Mouse (Mus musculus) liver, embryonic 11.5 days (tissue): ENCODE measurements around the gene Lpar3. TPM values are rescaled to one million over a fixed set of nuclear protein-coding genes. Genes with fewer than 3 reads are reported as not detected.
"Not testable (repeated sequence)": the region's sequence is repeated elsewhere in the genome, so short reads cannot be mapped to it uniquely, and the experiment has no call there.

Experiments used
- ATAC-seq: fragments of 200-750 bp; cut with Nextera tagmentation; replicated peaks from 2 replicates; pipeline ENCODE4 v1.8.0; 2017; ENCODE audit warnings: moderate number of reproducible peaks, mild to moderate bottlenecking, moderate TSS enrichment, moderate library complexity; ENCODE audit not compliant: low FRiP score
- DNase-seq: peaks from one replicate; pipeline ENCODE4 v3.0.0-alpha.2; 2017; ENCODE audit warnings: low spot score
- H3K27ac ChIP-seq: fragments of 300-500 bp; sonication (generic); 2 replicates; pipeline ENCODE4 v1.5.1; 2014; ENCODE audit warnings: mild to moderate bottlenecking, low read depth, low read length, control low read depth
- H3K27me3 ChIP-seq: fragments of 300-500 bp; sonication (generic); replicated peaks from 2 replicates; pipeline ENCODE4 v1.6.1; 2014; ENCODE audit warnings: low read length, mixed read lengths; ENCODE audit not compliant: control insufficient read depth, insufficient read depth
- H3K36me3 ChIP-seq: fragments of 300-500 bp; sonication (generic); 2 replicates; pipeline ENCODE4 v1.6.1; 2014; ENCODE audit warnings: mild to moderate bottlenecking, low read length, moderate library complexity, mixed read lengths; ENCODE audit not compliant: control insufficient read depth, insufficient read depth
- H3K4me1 ChIP-seq: fragments of 300-500 bp; sonication (generic); replicated peaks from 2 replicates; pipeline ENCODE4 v1.6.1; 2014; ENCODE audit warnings: low read length, mixed read lengths; ENCODE audit not compliant: control insufficient read depth, insufficient read depth
- H3K4me2 ChIP-seq: fragments of 300-500 bp; sonication (generic); 2 replicates; pipeline ENCODE4 v1.6.1; 2014; ENCODE audit warnings: mild to moderate bottlenecking, control low read depth, moderate library complexity
- H3K4me3 ChIP-seq: fragments of 300-500 bp; sonication (generic); 2 replicates; pipeline ENCODE4 v1.5.1; 2014; ENCODE audit warnings: low read depth, low read length, control low read depth
- H3K9ac ChIP-seq: fragments of 300-500 bp; sonication (generic); 2 replicates; pipeline ENCODE4 v1.6.1; 2014; ENCODE audit warnings: low read depth, low read length, control low read depth
- H3K9me3 ChIP-seq: fragments of 300-500 bp; sonication (generic); 2 replicates; pipeline ENCODE4 v1.6.1; 2016; ENCODE audit warnings: low read length, inconsistent platforms, mixed read lengths; ENCODE audit not compliant: control insufficient read depth
- WGBS: fragments of 180-500 bp; shearing (Covaris S2); extraction: QIAGEN DNeasy Blood & Tissue Kit; methylation state at CpG from one replicate; pipeline ENCODE4 v1.1.7; 2014; 5-methylcytosine and 5-hydroxymethylcytosine counted together
- polyA plus RNA-seq: library from polyadenylated mRNA; unstranded; fragments of >200 nt; fragmentation: Nextera tagmentation; extraction: Ambion mirVana; gene quantifications from 2 replicates; pipeline ENCODE4 v1.2.1, GENCODE M21; 2014

The Lpar3 gene
- polyA plus RNA-seq, 1 experiment from 2014 or later, result 0.43 TPM

DNA sequence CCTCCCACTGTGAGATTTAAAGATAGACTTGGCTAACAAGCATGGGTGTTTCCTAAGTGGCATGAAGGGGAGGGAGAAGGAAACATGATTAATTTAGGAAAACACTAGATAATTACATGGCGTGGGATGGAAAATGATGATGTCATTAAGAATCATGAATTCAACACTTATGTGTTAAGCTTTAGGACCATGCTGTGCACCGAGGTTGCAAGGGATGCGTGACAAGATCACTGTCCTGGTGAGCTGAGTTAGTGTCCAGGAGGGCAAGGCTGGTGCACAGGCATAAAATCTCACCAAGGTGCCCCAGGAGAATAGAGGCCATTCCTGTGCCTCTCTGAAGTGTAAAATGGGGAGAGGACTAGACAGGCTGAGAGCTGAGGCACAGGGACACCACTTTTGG, 21.3 kb upstream of the Lpar3 start:
- Histone ChIP-seq H3K27ac (no peak overlapping the region), H3K4me1 (no peaks in the 10 kb centered on the region), H3K9me3 (no peaks in the 10 kb centered on the region), H3K4me2 (no peak overlapping the region), H3K27me3 (no peaks in the 10 kb centered on the region), H3K9ac (no peak overlapping the region), H3K4me3 (no peak overlapping the region), H3K36me3 (no peaks in the 10 kb centered on the region)
- ATAC-seq (no peak), DNase-seq (no peak)
- WGBS, result 74% methylated on average over 3 of the region's 3 CpGs

DNA sequence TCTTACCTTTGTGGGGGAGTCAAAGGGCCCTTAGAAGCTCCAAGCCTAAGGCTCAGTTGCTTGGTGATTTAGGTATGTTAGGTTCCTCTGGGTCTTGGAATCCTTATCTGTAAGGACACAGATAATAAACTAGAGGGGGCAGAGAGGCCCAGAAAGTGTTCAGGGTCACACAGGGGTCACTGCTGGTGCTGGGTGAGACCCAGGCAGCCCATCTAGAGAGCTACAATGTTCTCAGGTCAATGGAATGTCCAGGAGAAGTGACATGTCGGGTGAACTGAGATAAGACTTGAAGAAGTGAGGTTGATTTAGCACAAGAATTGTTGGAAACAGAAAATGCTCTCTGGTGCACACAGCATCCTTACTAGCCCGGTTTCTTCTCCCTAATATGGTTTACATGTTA, 16.4 kb upstream of the Lpar3 start:
- H3K9me3 ChIP-seq, result no peaks in the 10 kb centered on the region
- no peak for ATAC-seq
- no peak overlapping the region for H3K27ac ChIP-seq
- no peak overlapping the region for H3K9ac ChIP-seq
- no peak overlapping the region for H3K4me2 ChIP-seq
- DNase-seq, result no peak
- no peaks in the 10 kb centered on the region for H3K36me3 ChIP-seq
- H3K4me3 ChIP-seq, result no peak overlapping the region
- WGBS, result 41% methylated on average over 2 of the region's 2 CpGs
- no peaks in the 10 kb centered on the region for H3K4me1 ChIP-seq
- no peaks in the 10 kb centered on the region for H3K27me3 ChIP-seq

DNA sequence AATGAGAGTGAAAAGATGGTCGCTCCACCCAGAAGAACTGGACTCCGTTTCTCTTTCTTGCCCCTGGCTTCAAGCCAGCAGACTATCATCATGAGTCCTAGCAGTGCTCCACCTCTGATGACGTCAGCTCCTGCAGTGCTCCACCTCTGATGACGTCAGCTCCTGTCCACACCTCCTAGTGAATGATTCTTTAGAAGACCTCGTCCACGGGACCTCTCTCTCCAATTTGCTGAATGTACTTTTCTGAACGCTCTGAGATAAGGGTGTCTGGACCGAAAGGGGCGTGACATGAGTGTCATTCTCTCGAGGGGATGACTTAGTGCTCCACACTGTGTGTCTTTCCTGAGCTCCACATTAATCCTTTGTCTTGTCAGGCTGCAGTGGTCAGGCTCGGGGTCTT, 15.5 kb upstream of the Lpar3 start:
- DNase-seq (no peak), ATAC-seq (no peak)
- H3K4me2 ChIP-seq, result no peak overlapping the region
- no peaks in the 10 kb centered on the region for H3K36me3 ChIP-seq
- H3K9me3 ChIP-seq, result no peaks in the 10 kb centered on the region
- WGBS, result 50% methylated on average over 11 of the region's 11 CpGs
- no peaks in the 10 kb centered on the region for H3K27me3 ChIP-seq
- no peak overlapping the region for H3K27ac ChIP-seq
- no peak overlapping the region for H3K9ac ChIP-seq
- H3K4me3 ChIP-seq, result no peak overlapping the region
- H3K4me1 ChIP-seq, result no peaks in the 10 kb centered on the region

DNA sequence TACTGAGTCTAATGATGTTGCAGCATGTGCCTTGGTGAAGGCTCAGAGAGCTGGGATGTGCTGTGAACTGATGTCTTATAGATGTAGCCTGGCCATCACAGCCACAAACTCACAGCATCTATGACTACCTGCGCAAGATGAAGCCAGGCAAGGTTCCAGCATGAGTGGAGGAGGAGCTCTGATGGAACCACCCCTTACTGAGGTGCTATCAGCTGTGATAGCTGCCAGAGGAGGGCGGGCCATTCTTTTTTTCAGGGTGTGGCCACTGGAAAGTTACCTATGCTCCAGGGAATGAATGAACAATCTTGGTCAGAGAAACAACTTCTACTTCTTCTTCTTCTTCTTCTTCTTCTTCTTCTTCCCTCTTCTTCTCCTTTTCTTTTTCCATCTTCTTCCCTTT, 14.1 kb upstream of the Lpar3 start:
- ATAC-seq (no peak), DNase-seq (no peak)
- Histone ChIP-seq H3K9ac (no peak overlapping the region), H3K4me2 (no peak overlapping the region), H3K27ac (no peak overlapping the region), H3K27me3 (no peaks in the 10 kb centered on the region), H3K9me3 (no peaks in the 10 kb centered on the region), H3K4me1 (no peaks in the 10 kb centered on the region), H3K4me3 (no peak overlapping the region), H3K36me3 (no peaks in the 10 kb centered on the region)
- 64% methylated on average over 2 of the region's 2 CpGs for WGBS

DNA sequence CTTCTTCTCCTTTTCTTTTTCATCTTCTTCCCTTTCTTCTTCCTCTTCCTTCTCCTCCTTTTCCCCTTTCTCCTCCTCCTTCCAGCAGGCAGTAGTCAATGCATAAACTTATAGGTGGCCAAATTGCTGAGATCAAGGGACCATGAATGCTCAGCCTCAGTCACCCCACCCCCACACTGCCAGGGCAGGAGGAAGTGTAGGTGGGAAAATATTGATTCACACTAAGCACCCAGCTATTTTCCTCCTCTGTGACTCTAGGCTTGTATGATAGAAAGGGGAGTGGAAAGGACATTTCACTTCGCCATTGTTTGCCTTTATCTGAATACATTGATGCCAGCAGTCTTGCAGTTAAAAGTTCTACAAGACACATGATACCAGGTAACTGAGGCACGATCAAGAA, 13.3 kb upstream of the Lpar3 start:
- Histone ChIP-seq H3K36me3 (no peaks in the 10 kb centered on the region), H3K4me1 (no peaks in the 10 kb centered on the region), H3K4me3 (no peak overlapping the region), H3K4me2 (no peak overlapping the region), H3K27me3 (no peaks in the 10 kb centered on the region), H3K9ac (no peak overlapping the region), H3K27ac (no peak overlapping the region), H3K9me3 (no peaks in the 10 kb centered on the region)
- ATAC-seq (no peak), DNase-seq (no peak)
- WGBS, result 61% methylated on average over 2 of the region's 2 CpGs

DNA sequence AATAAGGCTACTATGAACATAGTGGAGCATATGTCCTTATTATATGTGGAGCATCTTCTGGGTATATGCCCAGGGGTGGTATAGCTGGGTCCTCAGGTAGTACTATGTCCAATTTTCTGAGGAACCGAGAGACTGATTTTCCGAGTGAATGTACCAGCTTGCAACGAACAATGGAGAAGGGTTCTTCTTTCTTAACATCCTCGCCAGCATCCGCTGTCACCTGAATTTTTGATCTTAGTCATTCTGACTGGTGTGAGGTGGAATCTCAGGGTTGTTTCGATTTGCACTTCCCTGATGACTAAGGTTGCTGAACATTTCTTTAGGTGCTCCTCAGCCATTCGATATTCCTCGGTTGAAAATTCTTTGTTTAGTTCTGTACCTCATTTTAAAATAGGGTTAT, 11.0 kb upstream of the Lpar3 start:
- DNase-seq, result not testable (repeated sequence)

DNA sequence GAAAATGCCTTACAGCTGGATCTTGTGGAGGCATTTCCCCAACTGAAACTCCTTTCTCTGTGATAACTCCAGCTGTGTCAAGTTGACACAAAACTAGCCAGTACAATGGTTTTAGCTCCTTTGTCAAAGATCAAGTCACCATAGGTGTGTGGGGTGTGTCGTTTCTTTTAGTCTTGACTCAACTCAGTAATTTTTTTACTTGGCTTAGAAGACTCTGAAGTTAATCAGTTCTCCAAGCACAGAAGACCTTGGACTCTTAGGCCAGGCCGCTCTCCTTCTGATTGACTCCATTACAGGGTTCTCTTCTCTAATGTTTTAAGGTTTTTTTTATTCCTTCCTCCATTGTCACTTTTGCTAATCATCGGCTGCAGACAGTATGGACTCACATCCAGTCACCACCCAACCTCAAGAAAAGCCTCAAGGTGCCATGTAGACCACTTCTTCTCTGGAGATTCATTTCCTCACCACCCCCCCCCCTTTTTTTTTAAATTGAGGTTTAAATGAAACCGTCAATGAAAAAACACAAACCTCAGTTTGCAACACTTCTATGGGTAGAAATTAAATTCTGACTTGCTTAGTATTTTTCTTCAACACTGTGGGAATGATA, 9.5 kb upstream of the Lpar3 start:
- Histone ChIP-seq H3K36me3 (no peaks in the 10 kb centered on the region), H3K4me2 (no peak overlapping the region), H3K9ac (no peak overlapping the region), H3K27me3 (no peaks in the 10 kb centered on the region), H3K4me3 (no peak overlapping the region), H3K27ac (no peak overlapping the region), H3K9me3 (no peaks in the 10 kb centered on the region), H3K4me1 (no peaks in the 10 kb centered on the region)
- no peak for ATAC-seq
- WGBS, result 85% methylated on average over 4 of the region's 4 CpGs
- DNase-seq, result no peak

More for the DNA sequence above, 11.0 kb upstream of the Lpar3 start:
- not testable (repeated sequence) for H3K27ac ChIP-seq, H3K9me3 ChIP-seq, H3K27me3 ChIP-seq, H3K9ac ChIP-seq, ATAC-seq, H3K4me3 ChIP-seq, H3K4me2 ChIP-seq, H3K36me3 ChIP-seq, H3K4me1 ChIP-seq
- 92% methylated on average over 8 of the region's 8 CpGs for WGBS

DNA sequence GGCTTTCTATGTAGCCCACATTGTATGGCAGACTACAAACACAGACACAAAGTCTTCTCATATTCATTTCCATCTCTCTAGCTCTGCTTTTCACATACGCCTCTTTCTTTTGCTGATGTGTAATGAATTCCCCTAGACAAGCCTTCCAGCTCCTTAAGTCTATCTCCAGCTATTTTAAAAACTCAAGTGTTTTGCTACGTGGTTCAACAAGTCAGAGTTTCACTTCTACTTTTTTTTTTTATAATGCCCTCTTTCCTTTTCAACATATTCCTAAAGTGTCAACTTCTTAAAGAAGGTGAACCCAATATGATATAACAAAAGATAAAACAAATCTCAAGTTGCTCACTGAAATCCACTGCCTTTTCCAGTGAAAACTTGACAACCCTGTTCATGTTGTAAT, 8.8 kb upstream of the Lpar3 start:
- 80% methylated on average over 2 of the region's 2 CpGs for WGBS
- Histone ChIP-seq H3K27me3 (no peaks in the 10 kb centered on the region), H3K36me3 (no peaks in the 10 kb centered on the region), H3K9me3 (no peaks in the 10 kb centered on the region), H3K9ac (no peak overlapping the region), H3K27ac (no peak overlapping the region), H3K4me2 (no peak overlapping the region), H3K4me1 (no peaks in the 10 kb centered on the region), H3K4me3 (no peak overlapping the region)
- ATAC-seq (no peak), DNase-seq (no peak)

DNA sequence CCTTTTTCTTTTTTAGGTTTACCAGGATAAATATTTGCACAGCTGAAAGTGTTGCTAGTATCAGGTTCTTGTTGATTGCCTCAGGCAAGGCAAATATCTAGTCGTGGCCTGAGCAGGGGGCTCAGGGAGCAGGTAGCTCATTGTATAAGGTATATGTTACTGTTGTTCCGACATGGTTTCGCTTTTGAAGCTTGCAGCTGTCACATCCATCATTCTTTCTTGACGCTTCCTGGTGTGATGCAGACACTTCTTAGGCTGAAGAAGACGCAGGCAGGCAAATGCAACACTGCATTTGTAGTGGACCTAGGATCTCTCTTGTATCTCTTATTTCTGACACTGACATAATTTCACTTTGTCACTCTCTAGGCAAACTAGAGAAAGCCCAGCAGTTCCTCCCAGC, 7.4 kb upstream of the Lpar3 start:
- H3K4me3 ChIP-seq, result no peak overlapping the region
- DNase-seq, result no peak
- H3K27ac ChIP-seq, result no peak overlapping the region
- no peak overlapping the region for H3K4me2 ChIP-seq
- 41% methylated on average over 5 of the region's 5 CpGs for WGBS
- no peak overlapping the region for H3K9ac ChIP-seq
- no peaks in the 10 kb centered on the region for H3K36me3 ChIP-seq
- H3K4me1 ChIP-seq, result no peaks in the 10 kb centered on the region
- H3K27me3 ChIP-seq, result no peaks in the 10 kb centered on the region
- no peak for ATAC-seq
- H3K9me3 ChIP-seq, result no peaks in the 10 kb centered on the region
